Mouse (Mus musculus) NIH3T3 (cell line): ENCODE results near the gene Trpv2.
A peak's percentile ranks its signal among the peaks of the same experiment; 100 is the strongest.

ENCODE experiments used
- DNase-seq: peaks from one replicate; pipeline ENCODE4 v3.0.0-alpha.2; 2012; ENCODE audit warnings: low read depth

The Trpv2 gene

GRCm38 (mm10) chr11:62630225-62630821 is 56.0 kb downstream of the Trpv2 start:
- no peak for DNase-seq

GRCm38 (mm10) chr11:62631138-62631537 is 56.9 kb downstream of the Trpv2 start:
- no peak for DNase-seq

- no peak for DNase-seq
Measured at GRCm38 (mm10) chr11:62635406-62635805, 61.1 kb downstream of the Trpv2 start.

GRCm38 (mm10) chr11:62636105-62636839 is 62.0 kb downstream of the Trpv2 start:
- no peak for DNase-seq

GRCm38 (mm10) chr11:62636840-62637221 is 62.5 kb downstream of the Trpv2 start:
- peak; percentile 38 for DNase-seq

- DNase-seq = peak; percentile 52
Measured at GRCm38 (mm10) chr11:62637401-62637800, 63.1 kb downstream of the Trpv2 start.

- DNase-seq = no peak
Measured at GRCm38 (mm10) chr11:62637806-62638205, 63.5 kb downstream of the Trpv2 start.

- DNase-seq = no peak
Measured at GRCm38 (mm10) chr11:62638402-62638801, 64.1 kb downstream of the Trpv2 start.

- no peak for DNase-seq
Measured at GRCm38 (mm10) chr11:62640378-62640777, 66.1 kb downstream of the Trpv2 start.

- DNase-seq = no peak
Measured at GRCm38 (mm10) chr11:62642023-62642844, 67.9 kb downstream of the Trpv2 start.

GRCm38 (mm10) chr11:62643011-62643631 is 68.8 kb downstream of the Trpv2 start:
- DNase-seq = peak; percentile 32

GRCm38 (mm10) chr11:62643681-62644363 is 69.5 kb downstream of the Trpv2 start:
- DNase-seq = no peak

GRCm38 (mm10) chr11:62644602-62645336 is 70.5 kb downstream of the Trpv2 start:
- no peak for DNase-seq

GRCm38 (mm10) chr11:62645337-62645675 is 71.0 kb downstream of the Trpv2 start:
- DNase-seq = no peak

GRCm38 (mm10) chr11:62645732-62646494 is 71.6 kb downstream of the Trpv2 start:
- DNase-seq = peak; percentile 36

GRCm38 (mm10) chr11:62646495-62646843 is 72.2 kb downstream of the Trpv2 start:
- no peak for DNase-seq

GRCm38 (mm10) chr11:62646958-62647515 is 72.8 kb downstream of the Trpv2 start:
- DNase-seq = no peak

- peak; percentile 42 for DNase-seq
Measured at GRCm38 (mm10) chr11:62647661-62648590, 73.6 kb downstream of the Trpv2 start, which contains the start of gene Lrrc75a. Gene Lrrc75a (minus strand): TSS chr11:62648523.
